Mouse (Mus musculus): ENCODE measurements around the gene Ttc1.

GRCm38 (mm10) chr11:43703552-43703951 lies 44.3 kb downstream of the Ttc1 start:
- TF ChIP-seq CTCF (IDR thresholded peaks at IDR 0.05; ENCODE audit: low read depth) = no peak
- TF ChIP-seq EP300 (IDR thresholded peaks at IDR 0.05; ENCODE audit: low read depth) = no peak

Data from heart, postnatal 0 days (tissue).